In the genomic region with DNA sequence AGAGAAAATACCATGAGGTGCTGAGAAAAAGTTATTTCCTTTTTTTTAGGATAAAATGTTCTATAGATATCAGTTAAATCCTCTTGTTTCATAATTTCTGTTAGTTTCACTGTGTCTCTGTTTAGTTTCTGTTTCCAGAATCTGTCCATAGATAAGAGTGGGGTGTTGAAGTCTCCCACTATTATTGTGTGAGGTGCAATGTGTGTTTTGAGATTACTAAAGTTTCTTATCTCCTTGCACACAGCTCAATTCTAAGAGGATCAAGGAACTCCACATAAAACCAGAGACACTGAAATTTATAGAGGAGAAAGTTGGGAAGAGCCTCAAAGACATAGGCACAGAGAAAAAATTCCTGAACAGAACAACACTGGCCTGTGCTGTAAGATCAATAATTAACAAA, we compare ENCODE assay signal across 11 mouse cellular contexts. TPM values are rescaled to one million over a fixed set of nuclear protein-coding genes. Genes with fewer than 3 reads are reported as not detected.
"Had no signal": no experiment of that assay in that cellular context is flagged by ENCODE, and none has a peak within 500 bp of the region (broad histone marks: within the 10 kb centered on the region; RNA-seq: fewer than 3 reads in every experiment).

No protein-coding gene starts in this region.

RNA-seq across cellular contexts. Expression of a gene that starts 39.3 kb away (rescaled TPM):
- total RNA-seq: heart, postnatal 10 days; heart, postnatal 14 days; heart, postnatal 25 days; heart, postnatal 36 days; heart, postnatal 4 days; hematopoietic stem cell, adult 5-6 weeks had no signal
- polyA plus RNA-seq: heart, embryonic 15.5 days; inflammation-experienced regulatory T-cells, adult 6 months; kidney, adult 2 months; kidney, embryonic 16.5 days; large intestine, adult 2 months had no signal
